Comparison of ENCODE assay signal across 10 mouse cellular contexts in the genomic region with DNA sequence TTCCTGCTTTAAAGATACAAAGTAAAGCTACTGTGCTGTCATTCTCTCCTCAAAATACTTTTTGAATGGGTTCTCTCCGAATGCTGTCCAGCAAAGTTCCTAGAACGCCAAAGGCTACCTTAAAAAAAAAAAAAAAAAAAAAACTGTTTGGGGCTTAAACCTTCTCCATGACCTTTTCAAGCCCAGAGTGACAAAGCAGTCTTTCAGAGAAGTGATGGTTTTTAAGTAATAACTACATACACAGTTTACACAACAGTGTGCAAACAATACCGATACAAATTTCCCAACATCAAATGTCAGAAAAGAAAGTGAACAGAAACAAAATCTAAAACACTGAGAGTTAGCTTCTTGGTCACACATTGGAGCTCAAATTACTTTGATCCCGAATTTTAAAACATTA. TPM values are rescaled to one million over a fixed set of nuclear protein-coding genes. Genes with fewer than 3 reads are reported as not detected.
A peak's percentile ranks its signal among the peaks of the same experiment; 100 is the strongest.
DNase-seq lines count a peak whose midpoint lies in the region; ATAC-seq and TF ChIP-seq lines count a peak whose summit lies in the region.
"Had no signal": no experiment of that assay in that cellular context is flagged by ENCODE, and none has a peak within 500 bp of the region (broad histone marks: within the 10 kb centered on the region; RNA-seq: fewer than 3 reads in every experiment).

No protein-coding gene starts in this region.

- H3K27ac ChIP-seq in layer of hippocampus, adult 2 months = peak overlapping the region; percentile 99; the same call in 1 of the 2 replicates
- no peak overlapping the region for H3K27ac ChIP-seq in forebrain, embryonic 10.5 days
- peak overlapping the region; percentile 96 for H3K27ac ChIP-seq in limb, embryonic 10.5 days
- no peak overlapping the region for H3K27ac ChIP-seq in neural tube, embryonic 12.5 days

- H3K27me3 ChIP-seq in forebrain, embryonic 10.5 days (ENCODE audit: poor library complexity, severe bottlenecking) = no peaks in the 10 kb centered on the region
- H3K27me3 ChIP-seq in limb, embryonic 10.5 days (ENCODE audit: low read depth, poor library complexity, severe bottlenecking) = no peaks in the 10 kb centered on the region
- no peaks in the 10 kb centered on the region for H3K27me3 ChIP-seq in neural tube, embryonic 12.5 days (replicated peaks)
- H3K27me3 ChIP-seq: Patski had no signal

- DNase-seq in layer of hippocampus, adult 2 months (ENCODE audit: low spot score in 2 of 2) = no peak
- DNase-seq in layer of hippocampus, postnatal 14 days (ENCODE audit: low spot score in 2 of 2) = no peak
- DNase-seq in forebrain, embryonic 10.5 days (ENCODE audit: extremely low spot score, low spot score) = no peak
- DNase-seq in limb, embryonic 10.5 days (ENCODE audit: low spot score) = no peak
- DNase-seq in spleen, postnatal 4 days (ENCODE audit: low spot score in 2 of 2) = no peak
- DNase-seq in spleen, adult 18-20 months = no peak
- DNase-seq in adrenal gland, adult 2 months = no peak
- DNase-seq: lung, postnatal 10 days had no signal

- no peak overlapping the region for H3K9ac ChIP-seq in neural tube, embryonic 12.5 days

- peak overlapping the region; percentile 67 for H3K4me2 ChIP-seq in neural tube, embryonic 12.5 days (replicated peaks)

- H3K4me3 ChIP-seq in layer of hippocampus, adult 2 months = peak overlapping the region; percentile 89
- peak overlapping the region; percentile 70 for H3K4me3 ChIP-seq in forebrain, embryonic 10.5 days
- peak overlapping the region; percentile 69 for H3K4me3 ChIP-seq in limb, embryonic 10.5 days
- no peak overlapping the region; the same call in 1 of the 2 replicates for H3K4me3 ChIP-seq in neural tube, embryonic 12.5 days

- no peaks in the 10 kb centered on the region for H3K9me3 ChIP-seq in forebrain, embryonic 10.5 days
- H3K9me3 ChIP-seq in limb, embryonic 10.5 days (replicated peaks) = no peaks in the 10 kb centered on the region
- H3K9me3 ChIP-seq in neural tube, embryonic 12.5 days = no peaks in the 10 kb centered on the region

- peaks cover 18% of the 10 kb centered on the region for H3K4me1 ChIP-seq in forebrain, embryonic 10.5 days
- peaks cover 6% of the 10 kb centered on the region; the same call in 1 of the 2 replicates for H3K4me1 ChIP-seq in limb, embryonic 10.5 days
- no peaks in the 10 kb centered on the region for H3K4me1 ChIP-seq in neural tube, embryonic 12.5 days

- no peak for TF ChIP-seq CTCF in layer of hippocampus, adult 2 months (conservative IDR thresholded peaks at IDR 0.05)

- no peak for ATAC-seq in neural tube, embryonic 12.5 days (ENCODE audit: low FRiP score, low read depth)

- H3K36me3 ChIP-seq in forebrain, embryonic 10.5 days (replicated peaks) = peaks cover 9% of the 10 kb centered on the region
- peaks cover 5% of the 10 kb centered on the region for H3K36me3 ChIP-seq in limb, embryonic 10.5 days
- H3K36me3 ChIP-seq in neural tube, embryonic 12.5 days = peaks cover 4% of the 10 kb centered on the region; the same call in 1 of the 2 replicates

- 49% methylated on average over 4 of the region's 4 CpGs for WGBS in forebrain, embryonic 10.5 days
- 63% methylated on average over 4 of the region's 4 CpGs for WGBS in limb, embryonic 10.5 days
- 58% methylated on average over 4 of the region's 4 CpGs for WGBS in neural tube, embryonic 12.5 days

RNA-seq across cellular contexts. Expression of gene Sppl2a, which starts 1.3 kb away (rescaled TPM):
- total RNA-seq in layer of hippocampus, adult 2 months (2021) = 10 to 100 TPM; 28.5 to 29.1 TPM
- 10 to 100 TPM; 31.6 to 32.7 TPM for total RNA-seq in layer of hippocampus, postnatal 14 days (2021)
- polyA plus RNA-seq in forebrain, embryonic 10.5 days (2016; fragmentation: Nextera tagmentation; extraction: Ambion mirVana) = 33.8 and 34.9 TPM in 2 replicates
- polyA plus RNA-seq in limb, embryonic 10.5 days (2016; fragmentation: Nextera tagmentation; extraction: Ambion mirVana) = 24.6 and 34.7 TPM in 2 replicates
- 34.6 and 36.7 TPM in 2 replicates for polyA plus RNA-seq in neural tube, embryonic 12.5 days (2016; fragmentation: Nextera tagmentation; extraction: Ambion mirVana)
- total RNA-seq in adrenal gland, adult 2 months (2021) = 10 to 100 TPM; 72.2 to 86.9 TPM
- polyA plus RNA-seq in adrenal gland, adult 2 months (2012; rRNA removed) = 9.1 and 10.6 TPM in 2 replicates

RNA-seq across cellular contexts. Expression of gene Trpm7, which starts 55.8 kb away (rescaled TPM):
- total RNA-seq in layer of hippocampus, adult 2 months (2021) = 10 to 100 TPM; 40.6 to 52.0 TPM
- total RNA-seq in layer of hippocampus, postnatal 14 days (2021) = 10 to 100 TPM; 39.2 to 40.1 TPM
- 48.7 and 49.2 TPM in 2 replicates for polyA plus RNA-seq in forebrain, embryonic 10.5 days (2016; fragmentation: Nextera tagmentation; extraction: Ambion mirVana)
- 51.3 and 63.8 TPM in 2 replicates for polyA plus RNA-seq in limb, embryonic 10.5 days (2016; fragmentation: Nextera tagmentation; extraction: Ambion mirVana)
- 34.0 and 35.3 TPM in 2 replicates for polyA plus RNA-seq in neural tube, embryonic 12.5 days (2016; fragmentation: Nextera tagmentation; extraction: Ambion mirVana)
- total RNA-seq in adrenal gland, adult 2 months (2021) = 10 to 100 TPM; 35.8 to 41.1 TPM
- 1.2 and 1.5 TPM in 2 replicates for polyA plus RNA-seq in adrenal gland, adult 2 months (2012; rRNA removed)

Comparison
In these comparisons a context has a peak if more than half of its experiments do, and no peak if none do; other contexts are left out.
1. H3K27ac ChIP-seq: peak in layer of hippocampus, adult 2 months (single experiment) and limb, embryonic 10.5 days (single experiment); none in forebrain, embryonic 10.5 days (single experiment) and neural tube, embryonic 12.5 days (single experiment).
2. RNA of gene Trpm7, which starts 55.8 kb away (polyA plus RNA-seq): 51.3 to 63.8 TPM in limb, embryonic 10.5 days, 48.7 to 49.2 TPM in forebrain, embryonic 10.5 days and 34.0 to 35.3 TPM in neural tube, embryonic 12.5 days; 1.2 to 1.5 TPM in adrenal gland, adult 2 months; every median in the first group is over 10 times any median in the second.